Mouse (Mus musculus) hindbrain, embryonic 15.5 days (tissue): ENCODE measurements around the gene 1810049J17Rik. TPM values are rescaled to one million over a fixed set of nuclear protein-coding genes. Genes with fewer than 3 reads are reported as not detected.

Source experiments
- ATAC-seq: fragments of 200-750 bp; cut with Nextera tagmentation; 2 replicates; pipeline ENCODE4 v1.8.0; 2017; ENCODE audit warnings: low read depth, moderate number of reproducible peaks, moderate TSS enrichment; ENCODE audit not compliant: low FRiP score
- H3K27ac ChIP-seq: fragments of 300-500 bp; sonication (generic); replicated peaks from 2 replicates; pipeline ENCODE4 v1.5.1; 2015; ENCODE audit warnings: mild to moderate bottlenecking, inconsistent platforms
- H3K27me3 ChIP-seq: fragments of 300-500 bp; sonication (generic); 2 replicates; pipeline ENCODE4 v1.6.1; 2015; ENCODE audit warnings: control low read depth, inconsistent platforms
- H3K36me3 ChIP-seq: fragments of 300-500 bp; sonication (generic); 2 replicates; pipeline ENCODE4 v1.6.1; 2015; ENCODE audit warnings: control low read depth, inconsistent platforms
- H3K4me1 ChIP-seq: fragments of 300-500 bp; sonication (generic); replicated peaks from 2 replicates; pipeline ENCODE4 v1.6.1; 2015; ENCODE audit warnings: control low read depth, inconsistent platforms
- H3K4me2 ChIP-seq: fragments of 300-500 bp; sonication (generic); 2 replicates; pipeline ENCODE4 v1.6.1; 2015; ENCODE audit warnings: moderate library complexity, mild to moderate bottlenecking, inconsistent platforms
- H3K4me3 ChIP-seq: fragments of 300-500 bp; sonication (generic); 2 replicates; pipeline ENCODE4 v1.5.1; 2015; ENCODE audit warnings: mild to moderate bottlenecking, inconsistent platforms
- H3K9ac ChIP-seq: fragments of 300-500 bp; sonication (generic); 2 replicates; pipeline ENCODE4 v1.6.1; 2015; ENCODE audit warnings: inconsistent platforms
- H3K9me3 ChIP-seq: fragments of 300-500 bp; sonication (generic); 2 replicates; pipeline ENCODE4 v1.6.1; 2016; ENCODE audit warnings: control low read depth, inconsistent platforms
- WGBS: fragments of 180-500 bp; shearing (Covaris S2); methylation state at CpG from one replicate; pipeline ENCODE4 v1.1.7; 2015; 5-methylcytosine and 5-hydroxymethylcytosine counted together
- polyA plus RNA-seq: library from polyadenylated mRNA; unstranded; fragments of >200 nt; fragmentation: Nextera tagmentation; extraction: Ambion mirVana; gene quantifications from 2 replicates; pipeline ENCODE4 v1.2.1, GENCODE M21; 2015

Gene 1810049J17Rik
- polyA plus RNA-seq, 1 experiment from 2014 or later, result 0.82 TPM

DNA sequence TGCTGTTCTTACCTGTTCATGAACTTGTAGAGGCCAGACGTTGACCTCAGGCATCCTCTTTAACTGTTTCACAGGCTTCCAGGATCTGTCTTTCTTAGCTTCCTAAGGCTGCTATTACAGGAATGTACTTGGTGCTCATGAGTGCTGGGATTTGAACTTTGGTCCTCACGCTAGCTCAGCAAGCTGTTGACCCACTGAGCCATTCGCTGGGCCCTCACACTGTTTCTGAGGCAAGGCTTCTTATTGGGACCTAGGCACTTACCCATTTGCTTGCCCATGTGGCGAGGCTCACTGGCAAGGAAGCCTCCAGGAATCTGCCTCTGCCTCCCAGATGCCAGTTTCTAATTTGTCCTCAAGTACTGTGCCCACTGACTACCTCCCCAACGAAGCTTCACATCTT is 1.8 kb downstream of the 1810049J17Rik start:
- no peak for ATAC-seq
- H3K9me3 ChIP-seq, result no peaks in the 10 kb centered on the region
- 53% methylated on average over 5 of the region's 5 CpGs for whole genome bisulfite sequencing

DNA sequence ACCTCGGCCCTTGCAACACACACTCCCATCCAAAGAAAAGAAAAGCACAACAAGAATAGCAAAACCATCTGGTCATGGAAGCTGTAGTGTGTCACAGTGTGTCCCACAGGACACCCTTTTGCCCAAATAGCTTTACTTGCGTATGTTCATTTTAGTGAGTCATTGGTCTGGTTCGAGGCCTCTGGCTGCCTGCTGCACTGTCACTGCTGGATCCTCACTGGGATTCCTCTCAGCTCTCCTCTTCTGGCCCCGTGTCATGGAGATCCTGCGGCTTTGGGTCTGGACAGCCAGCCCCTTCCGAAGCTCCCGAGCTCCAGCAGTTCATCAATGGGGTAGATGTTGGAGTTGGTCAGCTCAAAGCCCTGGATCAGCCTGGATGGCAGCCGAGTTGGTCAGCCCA is 3.2 kb downstream of the 1810049J17Rik start:
- no peak for ATAC-seq
- WGBS, result 84% methylated on average over 8 of the region's 8 CpGs
- Histone ChIP-seq H3K9ac (no peak overlapping the region), H3K4me3 (no peak overlapping the region), H3K4me2 (no peak overlapping the region), H3K9me3 (no peaks in the 10 kb centered on the region), H3K36me3 (no peaks in the 10 kb centered on the region), H3K27me3 (peaks cover 9% of the 10 kb centered on the region; the same call in 1 of the 2 replicates), H3K27ac (no peak overlapping the region), H3K4me1 (peaks cover 11% of the 10 kb centered on the region)

More for the DNA sequence above, 1.8 kb downstream of the 1810049J17Rik start:
- Histone ChIP-seq H3K27me3 (peaks cover 9% of the 10 kb centered on the region; the same call in 1 of the 2 replicates), H3K27ac (no peak overlapping the region), H3K4me1 (peaks cover 23% of the 10 kb centered on the region), H3K36me3 (no peaks in the 10 kb centered on the region), H3K4me2 (no peak overlapping the region), H3K4me3 (no peak overlapping the region), H3K9ac (no peak overlapping the region)

DNA sequence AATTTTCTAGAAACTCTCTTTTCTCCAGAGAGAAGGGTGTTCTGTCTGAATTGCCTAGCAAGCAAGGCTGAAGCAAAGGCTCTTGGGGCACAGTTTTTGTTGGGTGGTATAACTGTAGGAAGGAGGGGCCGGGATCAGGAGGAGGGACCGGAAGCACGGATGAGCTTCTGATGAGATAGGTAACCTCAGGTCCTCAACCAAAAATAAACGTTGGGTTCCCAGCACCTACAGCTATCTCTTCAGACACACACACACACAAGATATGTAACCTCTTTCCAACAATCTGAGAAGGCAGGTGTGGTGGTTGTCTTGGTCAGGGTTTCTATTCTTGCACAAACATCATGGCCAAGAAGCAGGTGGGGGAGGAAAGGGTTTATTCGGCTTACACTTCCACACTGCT is 4.4 kb downstream of the 1810049J17Rik start:
- 91% methylated on average over 5 of the region's 5 CpGs for WGBS
- H3K27ac ChIP-seq, result no peak overlapping the region
- ATAC-seq, result no peak

DNA sequence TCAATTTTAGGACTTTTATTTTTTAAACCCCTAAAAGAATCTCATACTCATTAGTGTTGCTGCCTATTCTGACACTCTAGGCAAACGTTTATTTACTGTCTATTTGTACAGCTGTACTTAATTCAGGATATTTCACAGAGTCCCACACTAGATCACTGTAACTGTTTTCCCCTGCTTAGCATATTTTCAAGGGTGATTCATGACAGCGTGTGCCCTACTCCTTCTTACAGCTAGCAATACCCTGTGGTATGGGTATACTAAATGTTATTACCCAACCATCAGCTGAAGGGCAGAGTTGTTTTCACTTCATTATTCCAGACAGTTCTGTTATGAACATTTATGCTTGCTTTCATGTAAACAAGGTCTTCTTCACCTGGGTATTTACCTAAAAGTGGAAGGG is 5.7 kb downstream of the 1810049J17Rik start:
- 67% methylated on average over 2 of the region's 2 CpGs for WGBS
- ATAC-seq, result no peak
- H3K4me2 ChIP-seq, result no peak overlapping the region

More for the DNA sequence above, 4.4 kb downstream of the 1810049J17Rik start:
- no peak overlapping the region for H3K9ac ChIP-seq
- peaks cover 9% of the 10 kb centered on the region; the same call in 1 of the 2 replicates for H3K27me3 ChIP-seq
- H3K4me1 ChIP-seq, result peaks cover under 1% of the 10 kb centered on the region
- H3K36me3 ChIP-seq, result no peaks in the 10 kb centered on the region
- H3K4me3 ChIP-seq, result no peak overlapping the region
- H3K9me3 ChIP-seq, result no peaks in the 10 kb centered on the region
- H3K4me2 ChIP-seq, result no peak overlapping the region

DNA sequence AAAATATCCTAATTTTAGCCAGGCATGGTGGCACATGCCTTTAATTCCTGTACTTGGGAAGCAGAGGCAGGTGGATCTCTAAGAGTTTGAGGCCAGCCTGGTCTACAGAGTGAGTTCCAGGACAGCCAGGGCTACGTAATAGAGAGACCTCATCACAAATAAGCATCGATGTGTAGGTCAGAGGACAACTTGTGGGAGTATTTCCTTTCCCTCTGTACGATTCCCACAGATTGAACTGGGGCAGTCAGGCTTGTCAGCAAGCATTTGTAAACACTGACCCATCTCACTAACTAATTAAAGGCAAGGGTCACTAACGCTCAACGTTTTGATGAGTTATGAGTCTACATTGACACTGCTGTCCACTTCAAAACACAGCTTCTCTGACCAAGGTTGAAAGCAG is 7.1 kb downstream of the 1810049J17Rik start:
- no peaks in the 10 kb centered on the region for H3K4me1 ChIP-seq
- H3K36me3 ChIP-seq, result no peaks in the 10 kb centered on the region
- no peaks in the 10 kb centered on the region for H3K9me3 ChIP-seq
- 0 out of 2 replicates have a peak, but pooled peaks cover 6% of the 10 kb centered on the region for H3K27me3 ChIP-seq
- no peak overlapping the region for H3K27ac ChIP-seq
- no peak overlapping the region for H3K9ac ChIP-seq
- no peak for ATAC-seq
- WGBS, result 82% methylated on average over 5 of the region's 5 CpGs
- no peak overlapping the region for H3K4me2 ChIP-seq
- H3K4me3 ChIP-seq, result no peak overlapping the region

More for the DNA sequence above, 5.7 kb downstream of the 1810049J17Rik start:
- peaks cover 9% of the 10 kb centered on the region; the same call in 1 of the 2 replicates for H3K27me3 ChIP-seq
- H3K4me3 ChIP-seq, result no peak overlapping the region
- no peaks in the 10 kb centered on the region for H3K9me3 ChIP-seq
- H3K36me3 ChIP-seq, result no peaks in the 10 kb centered on the region
- no peak overlapping the region for H3K27ac ChIP-seq
- H3K4me1 ChIP-seq, result no peaks in the 10 kb centered on the region
- no peak overlapping the region for H3K9ac ChIP-seq

DNA sequence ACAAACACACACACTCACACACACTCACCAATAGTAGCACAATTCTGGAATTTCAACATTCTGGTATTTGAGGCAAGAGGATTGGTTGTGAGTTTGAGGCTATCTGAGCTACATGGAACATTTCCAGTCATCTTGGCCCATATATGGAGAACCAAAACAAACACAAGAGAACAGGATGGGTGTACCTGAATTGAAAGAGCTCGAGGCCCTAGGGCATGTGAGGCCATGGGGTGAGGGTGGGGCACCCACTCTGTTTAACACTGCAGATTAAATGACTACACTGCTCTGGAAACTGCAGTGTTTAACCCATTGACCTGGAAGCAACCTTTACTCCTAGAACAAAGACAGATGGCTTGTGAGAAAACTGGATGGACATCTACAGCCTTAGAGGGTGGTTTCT is 8.4 kb downstream of the 1810049J17Rik start:
- Histone ChIP-seq H3K4me3 (no peak overlapping the region), H3K27me3 (no peaks in the 10 kb centered on the region), H3K9ac (no peak overlapping the region), H3K36me3 (no peaks in the 10 kb centered on the region), H3K4me1 (no peaks in the 10 kb centered on the region), H3K9me3 (no peaks in the 10 kb centered on the region), H3K4me2 (no peak overlapping the region), H3K27ac (no peak overlapping the region)
- WGBS, result 31% methylated on average over 1 of the region's 1 CpGs
- no peak for ATAC-seq

DNA sequence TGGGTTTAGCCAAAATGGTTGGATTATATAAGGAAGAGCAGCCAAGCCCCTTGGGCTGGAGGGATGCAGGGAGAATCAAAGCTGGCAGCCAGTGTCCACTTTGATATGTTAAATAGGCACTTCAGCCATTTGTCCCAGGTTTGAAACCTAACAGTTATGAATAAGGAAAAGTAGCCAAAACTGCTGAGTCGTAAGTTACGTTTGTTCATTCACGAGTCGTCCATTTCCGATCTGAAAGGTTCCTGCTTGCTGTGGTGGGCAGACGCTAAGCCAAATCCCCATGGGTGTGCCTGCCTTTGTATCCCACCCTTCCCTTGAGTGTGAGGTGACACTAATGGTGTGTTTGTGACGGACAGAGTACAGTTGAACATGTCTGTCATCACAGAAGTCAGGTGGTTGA is 10.2 kb downstream of the 1810049J17Rik start:
- no peak for ATAC-seq
- no peak overlapping the region for H3K9ac ChIP-seq
- no peaks in the 10 kb centered on the region for H3K36me3 ChIP-seq
- H3K9me3 ChIP-seq, result no peaks in the 10 kb centered on the region
- H3K4me3 ChIP-seq, result no peak overlapping the region
- H3K4me2 ChIP-seq, result no peak overlapping the region
- H3K27me3 ChIP-seq, result no peaks in the 10 kb centered on the region
- WGBS, result 98% methylated on average over 7 of the region's 7 CpGs
- H3K4me1 ChIP-seq, result no peaks in the 10 kb centered on the region
- H3K27ac ChIP-seq, result no peak overlapping the region

DNA sequence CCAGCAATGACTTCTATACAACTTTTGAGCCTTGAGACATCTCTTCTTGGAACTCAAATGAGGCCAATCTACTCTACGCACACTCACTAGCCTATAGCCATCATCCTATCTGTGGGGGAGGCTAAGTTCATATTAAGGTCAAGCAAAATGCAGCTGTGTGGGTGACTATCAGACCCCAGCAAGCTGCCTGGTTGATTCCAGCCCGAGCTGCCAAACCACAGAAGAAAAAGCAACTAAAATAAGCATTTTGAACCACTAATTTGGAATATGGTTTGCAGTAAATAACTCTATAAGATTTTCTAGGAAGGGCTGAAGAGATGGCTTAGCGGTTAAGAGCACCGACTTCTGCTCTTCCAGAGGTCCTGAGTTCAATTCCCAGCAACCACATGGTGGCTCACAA is 11.0 kb downstream of the 1810049J17Rik start:
- H3K36me3 ChIP-seq, result no peaks in the 10 kb centered on the region
- no peak overlapping the region for H3K4me3 ChIP-seq
- H3K9me3 ChIP-seq, result no peaks in the 10 kb centered on the region
- no peak overlapping the region for H3K4me2 ChIP-seq
- 90% methylated on average over 4 of the region's 4 CpGs for WGBS
- H3K9ac ChIP-seq, result no peak overlapping the region
- H3K27ac ChIP-seq, result no peak overlapping the region
- no peak for ATAC-seq
- no peaks in the 10 kb centered on the region for H3K27me3 ChIP-seq
- H3K4me1 ChIP-seq, result no peaks in the 10 kb centered on the region

DNA sequence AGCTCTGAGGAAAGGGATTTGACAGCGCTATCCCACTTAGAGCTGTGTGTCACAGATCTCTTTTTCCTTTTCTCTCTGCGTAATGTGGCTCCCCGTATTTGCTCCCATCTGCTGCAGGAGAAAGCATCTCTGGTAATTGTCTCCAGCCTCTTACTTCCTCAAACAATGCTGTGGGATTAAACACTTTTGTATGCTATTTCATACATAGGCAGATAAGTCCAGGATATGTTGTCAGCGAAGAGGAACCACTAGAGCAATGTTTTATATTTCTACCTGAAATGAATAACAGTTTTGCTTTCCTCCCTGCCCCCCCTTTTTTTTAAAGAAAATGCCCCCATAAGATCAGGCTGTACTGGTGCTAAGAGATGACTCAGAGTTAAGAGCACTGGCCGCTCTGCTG is 13.2 kb downstream of the 1810049J17Rik start:
- no peak overlapping the region for H3K4me3 ChIP-seq
- H3K9me3 ChIP-seq, result no peaks in the 10 kb centered on the region
- ATAC-seq, result no peak
- no peaks in the 10 kb centered on the region for H3K27me3 ChIP-seq
- H3K4me1 ChIP-seq, result no peaks in the 10 kb centered on the region
- H3K27ac ChIP-seq, result no peak overlapping the region
- H3K9ac ChIP-seq, result no peak overlapping the region
- no peak overlapping the region for H3K4me2 ChIP-seq
- no peaks in the 10 kb centered on the region for H3K36me3 ChIP-seq
- WGBS, result 91% methylated on average over 5 of the region's 5 CpGs

DNA sequence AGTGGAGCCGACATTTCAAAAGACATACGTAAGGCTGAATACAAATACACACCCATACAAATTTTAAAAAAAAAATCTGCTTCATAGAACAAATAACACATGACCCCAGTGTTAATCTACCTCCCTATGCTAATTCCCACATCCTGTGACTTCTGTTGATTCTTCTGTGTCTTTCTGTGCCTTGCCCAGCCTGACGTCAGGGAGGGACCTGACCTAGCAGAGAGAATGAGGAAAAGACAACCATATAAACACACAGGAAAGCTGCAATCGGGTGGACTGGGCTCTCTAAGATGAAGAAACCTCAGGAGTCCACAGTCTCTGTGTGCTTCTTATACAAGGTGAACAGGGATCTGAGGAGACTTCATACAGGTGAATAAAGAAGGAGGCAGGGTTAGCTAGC is 14.6 kb downstream of the 1810049J17Rik start:
- Histone ChIP-seq H3K4me2 (no peak overlapping the region), H3K27ac (no peak overlapping the region), H3K9me3 (no peaks in the 10 kb centered on the region), H3K9ac (no peak overlapping the region), H3K36me3 (no peaks in the 10 kb centered on the region), H3K4me3 (no peak overlapping the region), H3K4me1 (no peaks in the 10 kb centered on the region), H3K27me3 (no peaks in the 10 kb centered on the region)
- ATAC-seq, result no peak
- 75% methylated on average over 4 of the region's 4 CpGs for WGBS

DNA sequence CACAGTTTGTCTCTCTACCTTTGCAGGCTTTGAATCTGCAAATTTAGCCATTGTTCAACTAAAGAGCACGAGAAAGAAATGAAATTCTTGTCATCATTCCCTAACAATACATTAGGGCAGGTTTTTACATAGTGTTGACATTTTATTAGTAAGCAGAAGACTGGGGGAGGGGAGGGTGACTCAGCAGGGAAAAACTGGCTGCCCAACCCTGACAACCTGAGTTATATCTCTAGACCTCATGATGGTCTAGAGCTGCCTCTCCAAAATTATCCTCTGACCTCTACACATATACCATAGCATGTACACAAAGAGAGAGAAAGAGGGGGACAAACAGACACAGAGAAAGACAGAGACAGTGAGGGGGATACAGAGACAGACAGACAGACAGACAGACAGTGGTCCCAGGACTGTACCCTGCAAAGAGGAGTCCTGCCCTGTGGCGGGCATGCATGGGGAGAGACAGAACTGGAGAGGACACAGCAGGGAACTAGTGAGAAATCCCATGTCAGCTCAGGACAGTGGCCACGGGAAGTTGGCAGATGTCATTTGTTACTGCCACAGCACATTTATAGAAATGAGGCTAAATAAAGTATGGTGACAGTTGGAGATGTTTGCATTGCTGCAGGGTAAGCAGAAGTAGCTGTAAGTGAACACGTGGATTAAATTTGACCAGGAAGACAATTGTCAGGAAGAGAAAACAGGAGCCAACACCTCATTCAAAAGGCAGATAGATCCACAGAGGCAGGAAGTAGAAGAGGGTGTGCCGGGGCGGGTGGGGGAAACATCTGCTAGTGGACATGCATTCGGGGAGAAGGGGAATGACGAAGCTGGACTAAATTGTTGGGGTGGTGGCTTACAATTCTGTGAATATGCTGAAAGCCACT is 15.3 kb downstream of the 1810049J17Rik start:
- no peak for ATAC-seq
- H3K4me3 ChIP-seq, result no peak overlapping the region
- H3K27me3 ChIP-seq, result no peaks in the 10 kb centered on the region
- H3K4me2 ChIP-seq, result no peak overlapping the region
- H3K36me3 ChIP-seq, result no peaks in the 10 kb centered on the region
- H3K9ac ChIP-seq, result no peak overlapping the region
- H3K9me3 ChIP-seq, result no peaks in the 10 kb centered on the region
- 74% methylated on average over 8 of the region's 8 CpGs for WGBS
- H3K4me1 ChIP-seq, result no peaks in the 10 kb centered on the region
- H3K27ac ChIP-seq, result no peak overlapping the region

DNA sequence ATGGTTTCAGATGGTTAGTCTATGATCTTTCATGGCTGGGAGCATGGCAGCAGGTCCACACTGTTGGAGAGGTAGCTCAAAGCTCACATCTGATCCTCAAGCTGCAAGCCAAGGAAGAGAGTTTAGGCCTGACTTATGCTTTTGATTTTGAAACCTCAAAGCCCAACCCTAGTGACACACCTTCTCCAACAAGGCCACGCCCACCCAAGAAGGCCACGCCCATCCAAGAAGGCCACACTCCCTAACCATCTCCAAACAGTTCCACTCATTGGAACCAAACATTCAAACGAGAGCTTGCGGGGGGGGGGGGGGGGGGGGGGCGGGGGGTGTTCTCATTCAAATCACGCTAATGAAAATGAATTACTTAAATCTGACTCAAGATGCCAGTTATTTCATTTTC is 19.9 kb downstream of the 1810049J17Rik start:
- no peaks in the 10 kb centered on the region for H3K4me1 ChIP-seq
- ATAC-seq, result no peak
- 81% methylated on average over 5 of the region's 6 CpGs for WGBS

More for the DNA sequence above, 19.9 kb downstream of the 1810049J17Rik start:
- no peak overlapping the region for H3K4me3 ChIP-seq
- no peaks in the 10 kb centered on the region for H3K27me3 ChIP-seq
- no peak overlapping the region for H3K4me2 ChIP-seq
- H3K9ac ChIP-seq, result no peak overlapping the region
- no peaks in the 10 kb centered on the region for H3K36me3 ChIP-seq
- no peak overlapping the region for H3K27ac ChIP-seq
- H3K9me3 ChIP-seq, result no peaks in the 10 kb centered on the region
